Mouse (Mus musculus) neural tube, embryonic 14.5 days (tissue): ENCODE results near the gene Fam171a2. TPM values are rescaled to one million over a fixed set of nuclear protein-coding genes. Genes with fewer than 3 reads are reported as not detected.
A peak's percentile ranks its signal among the peaks of the same experiment; 100 is the strongest.

Experiments used
- ATAC-seq: fragments of 200-750 bp; cut with Nextera tagmentation; 2 replicates; pipeline ENCODE4 v1.8.0; 2017; ENCODE audit warnings: low read depth, mild to moderate bottlenecking, moderate TSS enrichment, moderate library complexity
- H3K27ac ChIP-seq: fragments of 300-500 bp; sonication (generic); 2 replicates; pipeline ENCODE4 v1.5.1; 2014; ENCODE audit warnings: low read depth, mild to moderate bottlenecking, control low read depth, low read length, moderate library complexity, mixed read lengths
- H3K27me3 ChIP-seq: fragments of 300-500 bp; sonication (generic); 2 replicates; pipeline ENCODE4 v1.6.1; 2014; ENCODE audit warnings: low read length; ENCODE audit not compliant: control insufficient read depth, insufficient read depth
- H3K36me3 ChIP-seq: fragments of 300-500 bp; sonication (generic); 2 replicates; pipeline ENCODE4 v1.6.1; 2014; ENCODE audit warnings: low read length, mixed read lengths; ENCODE audit not compliant: control insufficient read depth, insufficient read depth
- H3K4me1 ChIP-seq: fragments of 300-500 bp; sonication (generic); 2 replicates; pipeline ENCODE4 v1.6.1; 2014; ENCODE audit warnings: low read length; ENCODE audit not compliant: control insufficient read depth, insufficient read depth
- H3K4me2 ChIP-seq: fragments of 300-500 bp; sonication (generic); 2 replicates; pipeline ENCODE4 v1.6.1; 2014; ENCODE audit warnings: mild to moderate bottlenecking, low read depth, low read length, control low read depth
- H3K4me3 ChIP-seq: fragments of 300-500 bp; sonication (generic); 2 replicates; pipeline ENCODE4 v1.5.1; 2014; ENCODE audit warnings: low read depth, low read length, control low read depth, mixed read lengths
- H3K9ac ChIP-seq: fragments of 300-500 bp; sonication (generic); replicated peaks from 2 replicates; pipeline ENCODE4 v1.6.1; 2014; ENCODE audit warnings: low read depth, mild to moderate bottlenecking, control low read depth, low read length, mixed read lengths
- H3K9me3 ChIP-seq: fragments of 300-500 bp; sonication (generic); 2 replicates; pipeline ENCODE4 v1.6.1; 2016; ENCODE audit warnings: low read length; ENCODE audit not compliant: control insufficient read depth
- WGBS: fragments of 180-500 bp; shearing (Covaris S2); extraction: QIAGEN DNeasy Blood & Tissue Kit; methylation state at CpG from one replicate; pipeline ENCODE4 v1.1.7; 2014; 5-methylcytosine and 5-hydroxymethylcytosine counted together
- polyA plus RNA-seq: library from polyadenylated mRNA; unstranded; fragments of >200 nt; fragmentation: Nextera tagmentation; extraction: Ambion mirVana; gene quantifications from 2 replicates; pipeline ENCODE4 v1.2.1, GENCODE M21; 2014

Gene Fam171a2
- polyA plus RNA-seq, 1 experiment from 2014 or later, result 38.4 TPM

- peaks cover 35% of the 10 kb centered on the region for H3K36me3 ChIP-seq
- WGBS, result 96% methylated on average over 11 of the region's 11 CpGs
- no peak for ATAC-seq
Observed at GRCm38 (mm10) chr11:102403657-102404056, 43.8 kb downstream of the Fam171a2 start.

GRCm38 (mm10) chr11:102401898-102402500 is 45.5 kb downstream of the Fam171a2 start:
- H3K27me3 ChIP-seq, result no peaks in the 10 kb centered on the region
- peaks cover 39% of the 10 kb centered on the region for H3K4me1 ChIP-seq
- no peak overlapping the region for H3K4me2 ChIP-seq
- H3K9me3 ChIP-seq, result no peaks in the 10 kb centered on the region
- ATAC-seq, result no peak
- no peak overlapping the region for H3K9ac ChIP-seq
- WGBS, result 36% methylated on average over 12 of the region's 12 CpGs
- peaks cover 38% of the 10 kb centered on the region for H3K36me3 ChIP-seq
- no peak overlapping the region for H3K4me3 ChIP-seq
- peak overlapping the region; percentile 10 for H3K27ac ChIP-seq

More at GRCm38 (mm10) chr11:102403657-102404056, 43.8 kb downstream of the Fam171a2 start:
- Histone ChIP-seq H3K4me3 (no peak overlapping the region), H3K4me1 (peaks cover 32% of the 10 kb centered on the region), H3K4me2 (no peak overlapping the region), H3K9ac (no peak overlapping the region), H3K27ac (no peak overlapping the region), H3K27me3 (no peaks in the 10 kb centered on the region), H3K9me3 (no peaks in the 10 kb centered on the region)

GRCm38 (mm10) chr11:102400513-102401084 is 46.9 kb downstream of the Fam171a2 start:
- no peaks in the 10 kb centered on the region for H3K9me3 ChIP-seq
- peaks cover 38% of the 10 kb centered on the region for H3K36me3 ChIP-seq
- no peak overlapping the region for H3K9ac ChIP-seq
- peaks cover 43% of the 10 kb centered on the region for H3K4me1 ChIP-seq
- no peak for ATAC-seq
- WGBS, result 30% methylated on average over 12 of the region's 12 CpGs
- H3K27ac ChIP-seq, result no peak overlapping the region
- H3K4me2 ChIP-seq, result no peak overlapping the region
- no peak overlapping the region for H3K4me3 ChIP-seq
- H3K27me3 ChIP-seq, result no peaks in the 10 kb centered on the region

GRCm38 (mm10) chr11:102399610-102400072 is 47.8 kb downstream of the Fam171a2 start:
- no peak overlapping the region for H3K4me3 ChIP-seq

GRCm38 (mm10) chr11:102399107-102399506 is 48.4 kb downstream of the Fam171a2 start:
- ATAC-seq, result no peak
- peaks cover 32% of the 10 kb centered on the region for H3K36me3 ChIP-seq
- no peak overlapping the region for H3K27ac ChIP-seq
- H3K4me1 ChIP-seq, result peaks cover 48% of the 10 kb centered on the region
- H3K4me2 ChIP-seq, result no peak overlapping the region
- 20% methylated on average over 15 of the region's 15 CpGs for WGBS
- no peaks in the 10 kb centered on the region for H3K9me3 ChIP-seq
- no peaks in the 10 kb centered on the region for H3K27me3 ChIP-seq
- H3K4me3 ChIP-seq, result no peak overlapping the region
- no peak overlapping the region for H3K9ac ChIP-seq

More at GRCm38 (mm10) chr11:102399610-102400072, 47.8 kb downstream of the Fam171a2 start:
- no peak for ATAC-seq
- no peak overlapping the region for H3K9ac ChIP-seq
- peaks cover 37% of the 10 kb centered on the region for H3K36me3 ChIP-seq
- 5% methylated on average over 32 of the region's 34 CpGs for WGBS
- H3K4me2 ChIP-seq, result no peak overlapping the region
- no peaks in the 10 kb centered on the region for H3K27me3 ChIP-seq
- H3K4me1 ChIP-seq, result peaks cover 46% of the 10 kb centered on the region
- no peak overlapping the region for H3K27ac ChIP-seq
- H3K9me3 ChIP-seq, result no peaks in the 10 kb centered on the region

GRCm38 (mm10) chr11:102398007-102398825 is 49.3 kb downstream of the Fam171a2 start:
- no peaks in the 10 kb centered on the region for H3K9me3 ChIP-seq
- no peak overlapping the region; the same call in 1 of the 2 replicates for H3K4me2 ChIP-seq
- no peak for ATAC-seq
- H3K27ac ChIP-seq, result no peak overlapping the region
- peaks cover 25% of the 10 kb centered on the region for H3K36me3 ChIP-seq
- 0 out of 2 replicates have a peak overlapping the region, but pooled peaks have one; percentile 21 for H3K9ac ChIP-seq
- WGBS, result 80% methylated on average over 20 of the region's 20 CpGs
- peaks cover 48% of the 10 kb centered on the region for H3K4me1 ChIP-seq
- H3K4me3 ChIP-seq, result no peak overlapping the region
- no peaks in the 10 kb centered on the region for H3K27me3 ChIP-seq

GRCm38 (mm10) chr11:102396671-102397141 is 50.8 kb downstream of the Fam171a2 start:
- Histone ChIP-seq H3K4me1 (peaks cover 50% of the 10 kb centered on the region), H3K4me3 (peak overlapping the region; percentile 66)
- 57% methylated on average over 7 of the region's 7 CpGs for WGBS

GRCm38 (mm10) chr11:102396263-102396662 is 51.2 kb downstream of the Fam171a2 start:
- Histone ChIP-seq H3K4me2 (peak overlapping the region; percentile 74), H3K4me3 (peak overlapping the region; percentile 66), H3K27me3 (no peaks in the 10 kb centered on the region), H3K27ac (peak overlapping the region; percentile 96; the same call in 1 of the 2 replicates), H3K4me1 (peaks cover 50% of the 10 kb centered on the region), H3K9me3 (no peaks in the 10 kb centered on the region), H3K9ac (no peak overlapping the region; the same call in 1 of the 2 replicates), H3K36me3 (peaks cover 7% of the 10 kb centered on the region)
- WGBS, result 53% methylated on average over 6 of the region's 6 CpGs
- no peak for ATAC-seq

More at GRCm38 (mm10) chr11:102396671-102397141, 50.8 kb downstream of the Fam171a2 start:
- Histone ChIP-seq H3K27ac (peak overlapping the region; percentile 96; the same call in 1 of the 2 replicates), H3K9ac (no peak overlapping the region; the same call in 1 of the 2 replicates), H3K27me3 (no peaks in the 10 kb centered on the region), H3K4me2 (peak overlapping the region; percentile 74), H3K36me3 (peaks cover 10% of the 10 kb centered on the region), H3K9me3 (no peaks in the 10 kb centered on the region)
- no peak for ATAC-seq
